Mouse (Mus musculus): Measurements from ENCODE around the gene Kcna7.
A peak's percentile ranks its signal among the peaks of the same experiment; 100 is the strongest.

Gene Kcna7

GRCm38 (mm10) chr7:45458748-45459563, 53.5 kb downstream of the Kcna7 start:
- peak; percentile 89 for DNase-seq (ENCODE audit: low read depth, low spot score)
